Mouse (Mus musculus) lung, adult 18-20 months (tissue): ENCODE measurements around the gene Gdf11.

Experiments
- DNase-seq, 2 experiments: peaks; one replicate each; pipeline ENCODE4 v3.0.0; 2022; ENCODE audit warnings: mixed read lengths in 2 of 2

The Gdf11 gene

DNA sequence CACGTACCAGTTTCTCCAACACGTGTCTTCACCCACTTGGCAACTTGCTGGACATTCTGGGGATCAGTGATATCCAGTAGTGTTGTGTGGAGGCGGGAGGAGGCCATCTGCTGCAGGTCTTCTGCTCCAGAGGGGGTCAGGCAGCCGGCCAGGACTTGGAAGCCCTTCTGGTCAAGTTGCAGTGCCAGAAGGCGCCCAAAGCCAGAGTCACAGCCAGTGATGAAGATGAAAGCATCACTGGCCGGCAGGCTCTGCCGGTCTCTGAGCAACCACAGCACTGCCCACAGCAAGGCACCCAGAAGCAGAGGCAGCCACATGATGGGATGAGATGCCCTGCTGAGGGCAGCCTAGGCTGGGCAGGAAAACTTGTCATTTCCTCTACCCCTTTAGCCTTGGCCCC is 26.7 kb upstream of the Gdf11 start:
- no peak for DNase-seq

DNA sequence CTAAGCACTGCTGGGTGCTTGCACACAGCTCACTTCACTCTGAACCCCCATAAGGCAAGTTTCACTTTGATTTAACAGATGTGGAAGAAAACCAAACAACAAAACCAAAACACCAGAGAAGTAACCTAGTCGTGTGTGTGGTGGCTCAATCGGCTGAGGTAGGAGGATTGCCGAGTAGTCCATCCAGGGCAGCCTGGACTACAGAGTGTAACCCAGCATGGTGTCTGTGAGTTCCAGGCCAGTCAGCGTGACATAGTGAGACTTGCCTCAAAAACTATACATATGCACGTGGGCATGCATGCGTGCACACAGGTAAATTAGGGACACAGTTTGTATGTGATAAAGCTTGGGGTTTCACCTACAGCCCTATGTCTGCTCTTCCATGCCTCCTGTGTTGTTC is 25.9 kb upstream of the Gdf11 start:
- no peak for DNase-seq

DNA sequence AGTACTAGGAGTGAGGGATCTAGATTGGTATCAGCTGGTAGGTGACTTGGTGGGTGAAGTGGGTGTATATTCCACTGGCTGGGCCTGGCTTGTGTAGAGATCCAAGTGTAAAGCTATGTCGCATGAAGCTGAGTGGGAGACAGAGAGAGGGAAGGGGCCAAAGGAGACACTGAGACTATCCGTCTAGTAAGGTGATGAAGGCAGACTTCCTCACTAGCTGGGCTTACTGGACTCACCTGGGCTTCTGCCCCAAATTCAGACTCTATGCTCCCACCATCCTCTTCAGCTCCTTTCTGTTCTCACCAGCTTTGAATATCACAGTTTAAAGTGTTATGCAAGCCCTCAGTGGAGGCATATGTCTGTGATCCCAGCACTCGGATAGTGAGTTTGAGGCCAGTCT is 25.1 kb upstream of the Gdf11 start:
- no peak for DNase-seq

DNA sequence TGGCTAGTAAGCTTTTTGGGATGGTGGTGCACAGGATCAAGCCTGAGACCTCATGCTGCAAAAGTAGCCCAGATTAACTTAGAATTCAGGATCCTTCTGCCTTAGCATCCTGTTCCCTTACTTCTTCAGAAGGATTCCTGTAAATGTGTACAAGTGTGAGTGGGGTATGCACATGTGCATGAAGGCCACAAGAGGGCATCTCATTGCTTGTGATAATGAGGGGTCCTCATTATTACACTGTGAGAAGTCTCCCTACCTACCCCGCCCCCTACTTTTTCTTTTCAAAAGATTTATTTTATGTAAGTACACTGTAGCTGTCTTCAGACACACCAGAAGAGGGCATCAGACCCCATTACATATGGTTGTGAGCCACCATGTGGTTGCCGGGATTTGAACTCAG is 24.0 kb upstream of the Gdf11 start:
- no peak for DNase-seq

DNA sequence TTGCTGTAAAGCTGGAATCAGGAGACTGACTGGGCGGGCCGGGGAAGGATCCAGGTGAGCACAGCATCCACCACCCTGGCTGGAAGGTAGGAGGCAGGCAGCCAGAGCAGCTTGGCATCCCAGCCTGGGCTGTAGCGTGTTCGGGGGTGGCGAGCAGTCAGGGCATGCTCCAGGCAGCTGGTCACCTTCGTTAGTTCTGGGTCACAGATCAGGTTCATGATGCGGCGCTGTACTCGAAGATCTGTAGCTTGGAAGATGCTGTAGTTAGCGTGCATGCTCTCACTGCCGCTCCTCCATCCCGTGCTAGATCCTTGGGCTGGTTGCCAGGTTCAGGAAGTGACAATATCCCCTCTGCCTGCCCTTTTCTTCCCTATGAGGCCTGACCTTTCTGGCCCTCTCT is 22.2 kb upstream of the Gdf11 start:
- DNase-seq, result no peak

DNA sequence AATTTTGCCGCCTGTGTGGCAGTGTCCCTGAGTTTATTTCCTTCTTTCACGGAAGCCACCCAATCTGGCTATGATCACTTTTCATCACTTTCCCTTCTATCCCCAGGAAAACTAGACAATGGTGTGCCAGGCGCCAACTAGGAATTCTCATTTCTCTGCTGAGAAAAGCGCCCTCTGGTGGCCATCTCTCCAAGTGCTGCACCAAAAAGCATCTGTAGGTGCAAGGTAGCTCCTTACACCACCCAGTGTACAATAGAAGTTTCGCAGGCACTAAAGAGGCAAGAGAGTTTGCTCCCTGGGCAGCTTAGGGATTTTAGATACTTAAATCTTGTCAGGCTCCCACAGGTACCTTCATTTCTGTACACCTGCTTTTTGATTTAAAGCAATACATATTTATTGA is 21.7 kb upstream of the Gdf11 start:
- peak; percentile 84 to 88 for DNase-seq

DNA sequence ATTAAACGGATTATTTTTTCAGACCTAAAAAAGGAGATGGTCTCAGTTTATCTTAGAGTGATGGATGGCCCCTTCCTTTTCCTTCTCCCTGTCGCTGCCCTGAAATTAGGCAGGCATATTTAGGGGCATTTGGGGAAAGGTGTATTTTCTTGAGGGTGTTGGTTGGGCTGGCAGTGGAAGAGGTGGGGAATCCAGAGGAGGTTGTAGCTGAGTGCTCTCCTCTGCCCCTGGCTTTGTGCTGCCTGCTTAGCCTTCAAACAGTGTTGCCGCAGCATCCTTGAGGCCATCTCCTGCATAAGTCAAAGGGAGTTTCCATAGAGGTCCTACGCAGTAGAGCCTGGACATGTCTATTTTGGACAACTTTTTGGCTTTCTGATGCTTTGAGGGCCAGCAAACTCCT is 21.3 kb upstream of the Gdf11 start:
- no peak for DNase-seq

DNA sequence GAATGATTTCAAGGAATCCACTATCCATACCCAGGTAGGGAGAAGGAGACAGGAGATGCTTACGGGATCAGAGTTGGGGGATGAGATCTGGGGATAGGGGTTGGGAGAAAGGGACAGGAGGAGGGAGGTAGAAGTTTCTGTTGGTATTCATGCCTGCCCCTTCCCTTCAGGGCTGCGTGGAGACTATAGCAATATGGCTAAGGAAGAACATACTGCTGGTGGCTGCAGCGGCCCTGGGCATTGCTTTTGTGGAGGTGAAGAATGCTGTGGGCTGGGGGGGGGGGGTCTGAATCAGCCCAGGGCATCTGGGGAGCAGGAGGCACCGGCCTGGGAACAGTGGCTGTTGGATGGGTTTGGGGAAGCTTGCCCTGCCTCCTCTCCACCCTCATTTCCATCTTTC is 20.8 kb upstream of the Gdf11 start:
- DNase-seq, result no peak

DNA sequence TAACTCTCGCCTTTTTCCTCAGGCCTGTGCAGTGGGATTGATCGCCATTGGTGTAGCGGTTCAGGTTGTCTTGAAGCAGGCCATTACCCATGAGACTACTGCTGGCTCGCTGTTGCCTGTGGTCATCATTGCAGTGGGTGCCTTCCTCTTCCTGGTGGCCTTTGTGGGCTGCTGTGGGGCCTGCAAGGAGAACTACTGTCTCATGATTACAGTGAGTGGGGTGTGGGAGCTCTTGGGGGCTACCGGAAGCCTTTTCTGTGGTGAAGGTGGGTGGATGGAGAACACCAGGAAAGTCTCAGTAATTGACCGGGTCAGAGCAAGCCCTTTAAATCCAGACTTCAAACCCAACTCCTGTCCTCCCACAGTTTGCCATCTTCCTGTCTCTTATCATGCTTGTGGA is 19.9 kb upstream of the Gdf11 start:
- DNase-seq, result peak in 1 of 2 experiments; percentile 32

DNA sequence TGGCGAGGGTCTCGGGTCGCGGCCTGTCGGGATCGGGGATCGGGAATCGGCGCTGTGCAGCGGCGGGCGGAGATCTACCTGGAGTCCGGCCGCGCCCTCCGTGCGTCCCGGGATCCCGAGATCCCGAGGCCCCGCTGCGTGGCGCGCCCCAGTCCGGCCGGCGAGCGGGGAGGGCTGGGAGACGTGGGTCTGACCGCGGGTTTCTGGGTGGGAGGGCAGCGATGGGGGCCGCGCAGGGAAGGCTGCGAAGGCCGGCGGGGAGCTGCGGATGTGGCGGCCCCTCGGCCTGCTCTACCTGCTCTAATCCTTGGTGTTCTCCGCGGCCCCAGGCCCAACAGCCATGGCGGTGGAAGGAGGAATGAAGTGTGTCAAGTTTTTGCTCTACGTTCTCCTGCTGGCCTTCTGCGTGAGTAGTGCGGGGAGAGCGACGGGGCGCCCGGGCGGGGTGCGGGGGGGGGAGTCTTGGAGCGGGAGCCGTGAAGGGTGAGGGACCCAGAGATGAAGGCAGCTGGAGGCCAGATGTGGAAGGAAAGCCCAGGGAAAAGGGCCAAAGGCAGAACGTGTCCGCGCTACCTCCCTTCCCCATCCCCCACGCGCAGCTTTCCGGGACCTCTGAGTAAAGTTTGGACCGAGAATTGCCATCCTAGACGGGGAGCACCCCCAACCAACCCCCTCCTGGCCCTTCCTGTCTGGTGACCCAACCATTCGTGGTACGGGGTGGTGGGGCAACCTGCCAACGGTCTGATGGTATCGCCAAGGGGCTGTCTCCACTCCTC is 18.7 kb upstream of the Gdf11 start:
- DNase-seq, result peak; percentile 45 to 53

DNA sequence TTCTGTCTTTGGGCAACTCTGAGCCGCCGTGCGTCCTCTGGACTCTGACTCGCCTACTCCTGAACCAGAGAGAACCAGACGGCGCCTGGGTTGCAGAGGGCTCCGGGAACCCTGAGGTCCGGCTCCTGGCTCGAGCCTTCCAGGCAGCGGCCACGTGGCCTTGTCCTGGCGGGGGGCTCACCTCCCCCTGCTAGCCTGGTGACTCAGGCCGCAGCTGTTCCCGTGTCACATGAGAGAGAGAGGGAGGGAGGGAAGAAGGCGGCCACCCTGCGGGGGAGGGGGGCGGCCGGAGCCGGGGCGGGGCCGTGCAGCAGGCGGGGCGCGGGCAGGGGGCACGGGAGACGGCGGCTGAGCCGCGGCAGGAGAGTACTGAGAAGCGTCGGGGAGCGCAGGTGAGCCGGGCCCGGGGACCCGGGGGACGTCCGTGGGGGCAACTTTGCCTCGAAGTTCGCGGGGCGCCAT is 18.1 kb upstream of the Gdf11 start:
- DNase-seq, result peak; percentile 87 to 91

DNA sequence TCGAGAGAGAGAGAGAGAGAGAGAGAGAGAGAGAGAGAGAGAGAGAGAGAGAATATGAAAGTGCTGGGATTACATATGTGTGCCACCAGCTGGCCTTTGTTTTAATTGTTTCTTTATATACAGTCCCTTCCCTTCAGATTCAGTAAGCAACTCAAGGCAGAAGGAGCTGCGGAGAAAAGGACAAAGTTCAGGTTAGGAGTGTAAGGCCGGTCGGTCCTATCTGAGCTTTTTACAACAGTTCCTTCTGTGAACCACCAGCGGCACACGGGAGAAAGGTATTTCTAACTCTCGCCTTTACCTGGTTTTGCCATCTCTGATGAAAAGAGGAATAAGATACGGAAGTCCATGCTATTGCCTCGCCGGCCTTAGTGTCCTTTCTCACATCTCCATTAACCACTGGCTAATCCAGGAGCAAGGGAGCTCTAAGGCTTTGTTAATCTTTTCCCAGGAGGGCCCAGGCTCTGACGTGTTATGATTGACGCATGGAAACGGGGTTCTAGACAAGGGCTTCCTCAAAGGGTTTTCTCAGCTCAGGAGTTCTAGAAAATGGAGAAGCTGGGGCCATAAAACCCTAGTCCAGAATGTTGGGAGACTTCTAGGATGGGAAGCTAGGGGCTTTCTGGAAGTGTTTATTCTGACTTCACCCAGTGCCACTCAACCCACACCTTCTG is 17.4 kb upstream of the Gdf11 start:
- peak in 1 of 2 experiments; percentile 21 for DNase-seq

DNA sequence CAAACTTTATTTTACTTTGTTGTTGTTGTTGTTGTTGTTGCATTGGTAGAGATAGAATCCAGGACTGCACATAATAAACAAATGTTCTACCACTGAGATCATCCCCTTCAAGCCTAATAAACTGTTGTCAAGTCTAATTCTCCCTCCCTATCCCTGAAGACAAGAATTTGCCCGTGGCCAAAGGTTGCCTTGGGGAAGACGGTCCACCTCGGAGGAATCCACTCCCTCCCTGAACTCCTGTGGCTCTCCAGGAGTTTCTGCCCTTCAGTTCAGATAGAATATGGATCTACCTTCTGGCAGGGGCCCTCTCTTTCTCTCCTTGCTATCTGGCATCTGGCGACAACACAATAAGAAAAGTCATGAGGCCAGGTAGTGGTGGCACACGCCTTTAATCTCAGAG is 13.3 kb upstream of the Gdf11 start:
- DNase-seq, result no peak

DNA sequence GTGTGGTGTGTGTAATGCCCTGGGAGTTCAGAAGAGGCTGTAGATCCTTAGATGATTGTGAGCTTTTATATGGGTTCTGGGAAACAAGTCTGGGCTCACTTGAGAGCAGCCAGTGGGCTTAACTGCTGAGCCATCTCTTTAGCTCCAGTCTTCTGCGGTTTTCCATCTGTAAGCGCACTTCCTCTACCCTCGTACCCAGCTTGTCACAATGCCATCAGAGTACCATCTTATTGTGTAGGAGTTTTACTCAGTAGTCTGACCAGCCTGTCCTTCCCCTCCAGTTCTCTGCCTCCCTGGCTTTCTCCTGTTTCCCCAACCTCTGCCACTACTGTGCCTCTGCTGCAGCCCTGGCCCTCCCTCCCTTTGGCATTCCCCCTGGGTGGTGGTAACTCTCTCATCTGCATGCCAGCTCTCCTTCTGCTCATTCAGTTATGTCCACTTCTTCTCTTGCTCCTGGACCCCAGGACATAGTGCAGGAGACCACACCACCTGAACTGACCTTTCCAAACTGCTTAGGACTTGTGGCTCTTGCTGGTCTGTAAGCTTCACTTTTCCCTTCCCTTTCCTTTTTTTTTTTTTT is 11.0 kb upstream of the Gdf11 start:
- DNase-seq, result no peak

DNA sequence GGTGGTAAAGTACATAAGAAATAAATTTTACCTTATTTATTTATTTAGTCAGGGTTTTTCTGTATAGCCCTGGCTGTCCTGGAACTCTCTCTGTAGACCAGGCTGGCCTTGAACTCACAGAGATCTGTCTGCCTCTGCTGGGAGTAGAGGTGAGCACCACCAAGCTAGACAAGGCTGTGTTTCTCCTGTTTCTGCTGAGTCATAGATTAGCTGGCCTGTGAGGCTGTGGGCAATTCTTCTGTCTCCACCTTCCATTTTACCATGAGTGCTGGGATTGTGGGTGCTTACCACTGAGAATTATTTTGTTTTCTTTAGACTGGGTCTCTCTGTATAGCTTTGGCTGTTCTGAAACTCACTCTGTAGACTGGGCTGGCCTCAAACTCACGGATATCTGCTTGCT is 9.9 kb upstream of the Gdf11 start:
- no peak for DNase-seq

DNA sequence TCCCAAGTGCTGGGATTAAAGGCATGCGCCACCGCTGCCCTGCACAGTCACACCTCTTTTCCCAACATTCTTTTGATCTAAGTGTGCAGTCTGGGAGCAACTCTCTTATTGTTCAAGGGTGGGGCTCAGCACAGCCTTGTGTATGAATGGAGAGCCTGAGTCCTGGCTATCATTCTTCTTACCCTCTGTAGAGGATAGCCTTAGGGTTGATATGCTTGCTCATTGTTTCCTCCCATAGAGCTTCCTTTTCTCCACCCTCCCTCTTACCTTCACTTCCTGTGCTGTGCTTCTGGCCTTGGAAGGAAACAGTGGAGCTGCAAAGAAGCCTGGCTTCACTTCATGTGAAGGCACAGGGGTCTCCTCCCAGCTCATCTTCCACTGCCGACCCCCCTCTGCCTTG is 9.2 kb upstream of the Gdf11 start, which contains the start of gene Cd63:
TSS of gene Cd63 (plus strand) at position 292 of the 400 bp plus-strand sequence.
- DNase-seq, result no peak

DNA sequence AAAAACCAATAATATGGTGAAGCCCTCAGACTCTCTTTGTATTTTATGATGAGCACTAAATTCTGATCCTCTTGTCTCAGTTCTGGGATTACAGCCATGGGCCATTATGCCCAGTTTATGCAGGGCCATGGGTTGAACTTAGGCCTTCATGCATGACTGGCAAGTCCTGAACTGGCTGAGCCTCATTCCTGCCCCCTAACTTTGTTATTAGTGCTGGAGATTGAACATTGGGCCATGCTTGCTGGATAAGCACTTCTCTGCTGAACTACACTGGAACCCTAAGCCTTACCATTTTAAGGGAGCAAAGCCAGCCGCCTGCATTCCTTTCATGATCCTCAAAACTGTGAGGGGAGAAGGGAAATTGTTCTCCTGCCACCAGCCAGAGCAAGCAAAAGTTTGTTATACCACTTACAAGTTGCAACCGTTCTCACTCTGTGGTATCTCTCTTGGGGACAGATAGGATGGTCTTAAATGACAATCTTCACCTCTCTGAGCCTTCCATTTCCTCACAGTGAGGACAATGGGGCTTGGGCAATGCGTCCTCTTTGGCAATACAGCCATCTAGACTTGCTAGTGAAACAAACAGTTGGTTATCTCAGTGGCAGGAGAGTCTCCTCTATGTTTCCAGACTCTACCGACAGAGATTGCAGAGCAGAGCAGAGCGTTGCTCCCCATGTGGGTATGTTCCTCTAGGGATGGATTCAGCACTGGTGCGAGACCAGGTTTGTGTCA is 8.4 kb upstream of the Gdf11 start:
- DNase-seq, result no peak

DNA sequence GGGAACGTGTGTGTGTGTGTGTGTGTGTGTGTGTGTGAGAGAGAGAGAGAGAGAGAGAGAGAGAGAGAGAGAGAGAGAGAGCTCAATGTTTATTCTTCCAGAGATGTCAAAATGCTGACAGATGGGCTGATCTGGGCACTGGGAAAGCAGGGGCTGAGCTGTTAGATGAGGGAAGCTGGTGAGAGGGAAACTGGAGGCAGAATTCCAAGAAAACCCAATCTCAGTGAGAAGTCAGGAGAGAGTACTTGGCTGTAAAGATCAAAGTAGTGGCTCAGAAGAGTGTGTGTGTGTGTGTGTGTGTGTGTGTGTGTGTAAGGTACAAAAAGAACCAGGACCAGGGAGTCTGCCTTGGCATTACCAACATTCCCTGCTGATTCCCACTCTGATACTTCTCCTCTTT is 6.0 kb upstream of the Gdf11 start:
- DNase-seq, result no peak

DNA sequence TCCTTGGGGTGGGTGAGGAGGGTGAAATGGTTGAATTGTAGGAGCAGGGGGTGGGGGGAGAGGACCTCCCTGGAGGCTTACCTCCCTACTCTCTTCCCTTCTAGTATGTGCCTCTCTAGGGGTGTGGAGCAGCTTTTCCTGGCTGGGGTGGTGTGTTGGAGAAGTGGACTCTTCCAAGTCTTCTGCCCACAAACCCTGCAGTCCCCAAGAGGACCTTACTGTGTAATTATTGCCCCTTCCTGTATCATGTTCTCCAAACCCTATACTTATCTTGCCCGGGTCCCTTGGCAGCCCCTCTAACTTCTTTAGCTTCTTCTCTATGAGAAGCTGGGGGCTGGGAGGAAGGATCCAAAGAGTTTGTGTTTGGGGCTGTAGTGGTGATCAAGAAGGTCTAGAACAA is 5.3 kb upstream of the Gdf11 start:
- DNase-seq, result no peak

DNA sequence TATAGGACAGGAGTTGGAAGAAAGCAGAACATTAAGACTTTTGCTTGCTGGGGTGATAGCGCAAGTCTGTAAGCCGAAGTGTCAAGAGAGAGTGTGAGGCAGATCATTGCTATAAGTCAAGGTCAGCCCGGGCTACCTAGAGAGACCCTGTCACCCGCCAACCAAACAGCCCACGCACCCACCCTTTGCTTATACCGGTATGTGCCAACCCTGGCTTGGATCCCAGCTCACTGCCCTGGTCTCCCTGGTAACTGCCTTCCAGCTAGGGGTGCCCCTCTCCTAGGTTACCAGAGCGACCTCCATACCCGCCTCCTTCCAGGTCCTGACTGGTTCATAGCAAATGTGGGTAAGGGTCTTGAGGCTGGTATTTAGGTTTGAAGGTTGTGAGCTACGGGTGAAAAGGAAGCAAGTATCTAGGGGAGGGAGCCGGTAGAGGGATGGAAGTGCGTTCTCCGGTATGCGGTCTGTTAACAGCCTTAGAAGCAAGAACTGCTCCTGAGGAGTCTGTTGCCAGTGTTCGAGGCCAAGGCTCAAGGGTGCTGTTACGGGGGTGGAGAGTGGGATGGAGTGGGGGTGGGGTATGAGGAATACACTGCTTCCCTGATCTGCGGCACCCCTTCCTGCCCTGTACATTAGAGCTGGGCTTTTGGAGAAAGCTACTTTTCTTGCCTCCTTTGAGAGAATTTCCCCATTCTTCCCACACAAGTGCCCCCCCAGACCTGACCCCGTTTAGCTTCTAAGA is 4.6 kb upstream of the Gdf11 start:
- peak in 1 of 2 experiments; percentile 47 for DNase-seq

DNA sequence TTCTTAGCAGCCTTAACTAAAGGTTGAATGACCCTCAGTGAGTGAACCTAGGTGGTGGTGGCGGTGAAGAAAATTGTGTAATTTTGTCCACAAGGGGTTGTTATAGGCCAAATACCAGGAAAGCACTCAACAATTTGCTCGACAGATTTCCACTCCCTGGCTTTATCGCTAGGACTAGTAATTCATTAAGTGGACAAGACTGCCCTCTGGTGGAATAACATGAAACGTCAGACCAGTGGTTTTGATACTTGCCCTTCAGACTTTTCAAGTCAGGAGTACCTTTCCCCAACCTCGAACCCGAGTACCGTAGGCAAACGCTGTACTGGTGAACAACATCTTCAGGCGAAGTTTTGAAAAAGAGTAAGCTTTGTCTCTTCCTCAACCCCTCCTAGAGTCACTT is 3.9 kb upstream of the Gdf11 start:
- DNase-seq, result peak; percentile 50 to 82

DNA sequence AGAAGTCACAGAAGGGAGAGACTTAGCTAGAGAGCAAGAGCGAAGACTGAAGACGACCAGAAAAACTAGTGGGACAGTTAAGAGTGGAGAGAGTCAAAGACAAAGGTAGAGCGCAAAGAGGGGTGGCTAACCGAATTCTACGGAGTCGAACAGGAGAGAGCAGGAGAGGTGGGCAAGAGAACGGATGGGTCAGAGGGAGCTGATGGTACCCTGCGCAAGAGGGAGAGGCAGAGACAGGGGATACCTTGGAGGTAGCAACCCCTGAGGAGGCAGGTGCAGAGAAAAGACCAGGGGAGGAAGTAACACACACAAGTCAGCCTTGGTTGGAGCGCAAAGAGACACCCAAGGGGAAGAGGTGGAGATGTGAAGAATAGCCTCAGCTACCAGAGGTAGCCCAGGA is 728 bp upstream of the Gdf11 start:
- DNase-seq, result no peak
